Mouse (Mus musculus) kidney, adult 2 months (tissue): ENCODE data around the gene Slc44a4.

ENCODE experiments used
- CTCF ChIP-seq: fragments of 200-500 bp; conservative IDR thresholded peaks from 2 replicates; pipeline ENCODE4 v1.5.1; 2011; ENCODE audit warnings: low read depth, mild to moderate bottlenecking, control low read depth, low read length, moderate library complexity, mixed read lengths; ENCODE audit not compliant: insufficient read depth, insufficient read length
- POLR2A ChIP-seq: fragments of 200-500 bp; IDR thresholded peaks from one replicate; pipeline ENCODE4 v1.6.1; 2011; ENCODE audit warnings: low read depth, low read length, control low read depth

GRCm38 (mm10) chr17:34951636-34952377 is 37.5 kb downstream of the Slc44a4 start:
- no peak for TF ChIP-seq POLR2A
- TF ChIP-seq CTCF: no peak
